Mouse (Mus musculus) olfactory bulb, adult 2 months (tissue): ENCODE data around the gene Zbtb8b. TPM values are rescaled to one million over a fixed set of nuclear protein-coding genes. Genes with fewer than 3 reads are reported as not detected.

Source experiments
- H3K27ac ChIP-seq: fragments of 200-500 bp; 2 replicates; pipeline ENCODE4 v1.5.1; 2012; ENCODE audit warnings: low read depth, low read length; ENCODE audit not compliant: insufficient read depth
- H3K4me1 ChIP-seq: fragments of 200-500 bp; 2 replicates; pipeline ENCODE4 v1.6.1; 2012; ENCODE audit warnings: low read length; ENCODE audit not compliant: control insufficient read depth, insufficient read depth
- H3K4me3 ChIP-seq: fragments of 200-500 bp; 2 replicates; pipeline ENCODE4 v1.5.1; 2012; ENCODE audit warnings: mild to moderate bottlenecking, low read depth, low read length, moderate library complexity; ENCODE audit not compliant: insufficient read depth
- CTCF ChIP-seq: fragments of 200-500 bp; IDR thresholded peaks from 2 replicates; pipeline ENCODE4 v1.5.1; 2012; ENCODE audit warnings: low read depth, mild to moderate bottlenecking, low read length, moderate library complexity; ENCODE audit not compliant: insufficient read depth
- POLR2A ChIP-seq: fragments of 200-500 bp; IDR thresholded peaks from 2 replicates; pipeline ENCODE4 v1.6.1; 2012; ENCODE audit warnings: mild to moderate bottlenecking, low read depth, low read length, moderate library complexity; ENCODE audit not compliant: insufficient read depth
- WGBS: fragments of 180-500 bp; shearing (Covaris S2); methylation state at CpG from one replicate; pipeline ENCODE4 v1.1.7; 2018; 5-methylcytosine and 5-hydroxymethylcytosine counted together
- polyA plus RNA-seq: library from polyadenylated mRNA; stranded (reverse); fragments of >200 nt; gene quantifications from 2 replicates; pipeline ENCODE4 v1.2.4, GENCODE M21; 2012; ENCODE audit warnings: low replicate concordance; ENCODE audit not compliant: missing spikeins, insufficient read depth, insufficient read length

Gene Zbtb8b
- polyA plus RNA-seq, 1 experiment: not detected

GRCm38 (mm10) chr4:129394089-129394870, 46.4 kb downstream of the Zbtb8b start:
- no peak for TF ChIP-seq CTCF
- TF ChIP-seq POLR2A: no peak
- H3K4me1 ChIP-seq: no peaks in the 10 kb centered on the region
- no peak overlapping the region for H3K4me3 ChIP-seq
- H3K27ac ChIP-seq: no peak overlapping the region
- 41% methylated on average over 12 of the region's 12 CpGs for WGBS

GRCm38 (mm10) chr4:129390936-129391557, 49.6 kb downstream of the Zbtb8b start:
- Histone ChIP-seq H3K4me3 (no peak overlapping the region), H3K4me1 (no peaks in the 10 kb centered on the region), H3K27ac (no peak overlapping the region)
- 86% methylated on average over 7 of the region's 7 CpGs for WGBS
- TF ChIP-seq POLR2A (no peak), CTCF (no peak)

- WGBS: 73% methylated on average over 14 of the region's 14 CpGs
- H3K4me1 ChIP-seq: no peaks in the 10 kb centered on the region
- TF ChIP-seq CTCF (no peak), POLR2A (no peak)
- no peak overlapping the region for H3K27ac ChIP-seq
- no peak overlapping the region for H3K4me3 ChIP-seq
These were observed 50.4 kb downstream of the Zbtb8b start for GRCm38 (mm10) chr4:129390216-129390743.

- WGBS: 80% methylated on average over 5 of the region's 5 CpGs
- Histone ChIP-seq H3K4me3 (no peak overlapping the region), H3K4me1 (no peaks in the 10 kb centered on the region), H3K27ac (no peak overlapping the region)
- TF ChIP-seq POLR2A (no peak), CTCF (no peak)
These were observed 52.2 kb downstream of the Zbtb8b start for GRCm38 (mm10) chr4:129388404-129388803.

GRCm38 (mm10) chr4:129386989-129387388, 53.7 kb downstream of the Zbtb8b start:
- H3K4me1 ChIP-seq: no peaks in the 10 kb centered on the region
- no peak overlapping the region for H3K4me3 ChIP-seq
- TF ChIP-seq CTCF (no peak), POLR2A (no peak)
- 71% methylated on average over 2 of the region's 2 CpGs for WGBS
- H3K27ac ChIP-seq: no peak overlapping the region

- no peak overlapping the region for H3K4me3 ChIP-seq
- WGBS: 92% methylated on average over 8 of the region's 8 CpGs
- TF ChIP-seq CTCF (no peak), POLR2A (no peak)
- no peaks in the 10 kb centered on the region for H3K4me1 ChIP-seq
- no peak overlapping the region for H3K27ac ChIP-seq
These were observed 54.2 kb downstream of the Zbtb8b start for GRCm38 (mm10) chr4:129386269-129386946.

- no peaks in the 10 kb centered on the region for H3K4me1 ChIP-seq
- TF ChIP-seq POLR2A: no peak
- no peak overlapping the region for H3K4me3 ChIP-seq
- H3K27ac ChIP-seq: no peak overlapping the region
- WGBS: 85% methylated on average over 11 of the region's 11 CpGs
These were observed 55.0 kb downstream of the Zbtb8b start for GRCm38 (mm10) chr4:129385685-129386084.

GRCm38 (mm10) chr4:129384440-129384839, 56.2 kb downstream of the Zbtb8b start:
- Histone ChIP-seq H3K4me3 (no peak overlapping the region), H3K4me1 (no peaks in the 10 kb centered on the region), H3K27ac (no peak overlapping the region)
- no peak for TF ChIP-seq CTCF
- no peak for TF ChIP-seq POLR2A
- WGBS: 38% methylated on average over 6 of the region's 6 CpGs

GRCm38 (mm10) chr4:129383586-129383985, 57.1 kb downstream of the Zbtb8b start:
- Histone ChIP-seq H3K27ac (no peak overlapping the region), H3K4me1 (no peaks in the 10 kb centered on the region), H3K4me3 (no peak overlapping the region)
- no peak for TF ChIP-seq CTCF
- TF ChIP-seq POLR2A: no peak
- WGBS: 91% methylated on average over 3 of the region's 3 CpGs
